Mouse (Mus musculus) gastrocnemius, adult 18-20 months (tissue): ENCODE measurements around the gene Dapp1. TPM values are rescaled to one million over a fixed set of nuclear protein-coding genes. Genes with fewer than 3 reads are reported as not detected.

Experiments
- DNase-seq: peaks from one replicate; pipeline ENCODE4 v3.0.0; 2021; ENCODE audit warnings: low spot score
- long read RNA-seq, 2 experiments: library from polyadenylated mRNA; stranded (forward); transcript quantifications; one replicate each; pipeline ENCODE4 v2.0.0; 2021
- total RNA-seq, 2 experiments: library from RNA; stranded (reverse); gene quantifications; 2 replicates each; pipeline ENCODE4 v1.2.3; 2021

The Dapp1 gene
- 1 to 10 TPM; 1.7 to 3.7 TPM for total RNA-seq
- long read RNA-seq, experiment 1, partial matches to known transcripts, result 0 of 1 reads
- long read RNA-seq, experiment 1, other reads (novel, unspliced or antisense), result 1 of 1 reads
- long read RNA-seq, experiment 2, partial matches to known transcripts, result 0 of 2 reads
- long read RNA-seq, experiment 2, other reads (novel, unspliced or antisense), result 1 of 2 reads

GRCm38 (mm10) chr3:137981382-137981750 lies at the start of gene Dapp1:
Gene Dapp1, minus strand, starts transcription at chr3:137981545.
- DNase-seq, result peak; percentile 38

- no peak for DNase-seq
These were observed 49.2 kb upstream of the Dapp1 start for GRCm38 (mm10) chr3:138030563-138030962.

DNA sequence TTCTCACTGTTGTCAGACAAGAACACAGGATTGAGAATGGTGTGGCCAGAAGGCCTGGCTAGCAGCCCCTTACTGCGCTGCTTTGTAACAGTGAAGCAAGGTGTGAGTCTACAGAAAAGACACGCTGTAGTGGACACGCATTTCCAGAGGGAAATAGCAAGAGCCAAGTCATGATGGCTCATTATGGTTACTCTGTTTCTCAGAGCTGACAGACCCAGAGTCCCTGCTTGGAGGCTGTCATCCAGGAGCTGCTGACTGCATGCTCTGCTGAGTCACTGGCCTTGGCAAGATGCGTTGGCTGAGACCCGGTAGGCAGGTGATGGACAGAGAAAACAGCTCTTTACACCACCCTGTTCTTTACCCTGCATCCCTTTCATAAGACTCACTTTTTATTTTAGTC lies 48.0 kb upstream of the Dapp1 start:
- DNase-seq, result peak; percentile 87

GRCm38 (mm10) chr3:138027575-138028362 lies 46.4 kb upstream of the Dapp1 start:
- DNase-seq, result no peak

- peak; percentile 83 for DNase-seq
These were observed 44.9 kb upstream of the Dapp1 start for GRCm38 (mm10) chr3:138026286-138026685.

GRCm38 (mm10) chr3:138022651-138023050 lies 41.3 kb upstream of the Dapp1 start:
- no peak for DNase-seq

DNA sequence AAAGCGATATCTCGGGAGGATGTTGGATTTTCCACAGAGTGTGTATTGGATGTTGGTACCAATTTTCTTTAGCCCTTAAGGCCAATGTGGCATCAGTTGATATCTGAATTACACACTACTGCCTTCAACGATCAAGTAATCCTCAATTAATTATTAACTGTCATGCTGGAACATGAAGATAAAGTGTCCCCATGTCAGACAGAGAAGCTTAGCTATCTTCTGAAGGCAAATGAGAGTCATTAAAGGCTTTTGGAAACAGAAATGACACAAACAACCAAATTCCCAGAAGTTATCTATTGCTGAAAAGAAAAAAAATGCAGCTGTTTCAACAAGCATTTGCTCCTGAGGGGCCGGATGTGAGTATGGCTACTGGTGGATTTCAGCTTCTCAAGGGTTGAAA lies 40.7 kb upstream of the Dapp1 start:
- DNase-seq, result no peak

GRCm38 (mm10) chr3:138016810-138017209 lies 35.5 kb upstream of the Dapp1 start:
- DNase-seq, result peak; percentile 45

GRCm38 (mm10) chr3:138014725-138015124 lies 33.4 kb upstream of the Dapp1 start:
- no peak for DNase-seq

DNA sequence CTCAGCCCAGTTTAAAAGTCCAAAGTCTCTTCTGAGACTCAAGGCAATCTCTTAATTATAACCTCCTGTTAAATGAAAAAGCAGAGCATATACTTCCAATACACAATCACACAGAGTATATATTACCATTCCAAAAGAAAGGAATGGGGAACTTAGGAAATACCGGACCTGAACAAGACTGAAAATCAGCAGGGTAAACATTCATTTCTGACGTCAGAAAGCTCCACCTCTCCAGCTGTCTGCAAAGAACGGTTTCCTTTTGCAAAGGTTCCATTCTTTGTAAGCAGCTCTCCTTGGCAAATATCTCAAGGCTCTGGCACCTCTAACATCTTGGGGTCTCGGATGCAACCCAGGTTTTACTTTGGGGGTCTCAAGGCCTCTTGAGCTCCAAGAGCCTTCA lies 31.0 kb upstream of the Dapp1 start:
- DNase-seq, result no peak

DNA sequence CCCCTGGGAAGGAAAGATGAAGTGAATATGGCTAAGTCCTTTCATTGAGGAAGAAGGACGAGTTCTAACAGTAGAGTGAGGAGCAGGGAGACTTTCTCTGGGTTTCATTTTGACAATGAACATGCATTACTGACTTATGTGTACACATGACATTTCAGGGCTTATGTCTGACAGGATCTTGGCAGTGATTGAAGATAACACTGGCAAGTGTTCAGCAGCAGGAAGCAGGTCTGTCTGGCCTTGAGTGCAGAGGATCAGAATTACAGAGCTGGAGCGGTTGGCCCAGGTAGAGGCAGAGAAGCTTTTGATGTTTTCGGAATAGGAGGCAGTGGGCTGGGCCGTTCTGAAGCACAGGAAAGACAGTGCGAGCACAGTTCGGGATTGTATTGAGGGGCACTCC lies 26.8 kb upstream of the Dapp1 start:
- DNase-seq, result no peak

DNA sequence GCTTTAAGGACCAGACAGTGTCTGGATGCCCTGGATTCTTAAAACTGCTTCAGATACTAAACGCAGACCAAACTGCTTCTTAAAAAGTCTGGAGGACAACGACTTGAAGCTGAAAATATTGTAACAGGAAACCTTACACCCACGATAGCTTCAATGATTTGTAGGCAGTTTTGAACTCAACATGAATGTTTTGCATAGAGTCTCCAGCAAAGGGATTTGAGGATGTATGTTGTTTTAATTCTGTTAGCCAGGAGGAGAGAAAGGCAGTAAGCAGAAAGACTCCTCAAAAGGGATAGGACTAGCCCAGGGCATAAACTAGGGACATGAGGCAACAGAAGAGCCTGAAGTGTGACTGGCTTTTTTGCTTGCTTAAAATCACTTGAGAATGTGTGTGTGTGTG lies 25.6 kb upstream of the Dapp1 start:
- DNase-seq, result no peak

DNA sequence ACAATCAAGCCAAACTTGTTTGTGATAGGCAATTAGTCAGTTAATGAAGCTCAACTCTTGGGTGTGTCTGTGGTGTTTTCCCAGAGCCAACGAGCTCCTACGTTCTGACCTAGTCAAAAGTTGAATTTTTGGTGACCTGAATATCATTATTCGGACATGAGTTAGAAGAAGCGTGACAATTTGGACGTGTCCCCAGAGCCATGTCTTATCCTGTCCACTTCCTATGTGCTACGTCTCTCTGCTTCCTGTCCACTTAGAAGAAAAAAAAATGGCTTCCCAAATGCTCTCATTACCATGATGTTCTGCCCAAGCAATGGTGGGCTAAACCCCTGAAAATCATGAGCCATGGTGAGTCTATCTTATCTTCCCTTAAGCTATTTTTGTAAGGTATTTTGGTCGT lies 21.9 kb upstream of the Dapp1 start:
- DNase-seq, result no peak

DNA sequence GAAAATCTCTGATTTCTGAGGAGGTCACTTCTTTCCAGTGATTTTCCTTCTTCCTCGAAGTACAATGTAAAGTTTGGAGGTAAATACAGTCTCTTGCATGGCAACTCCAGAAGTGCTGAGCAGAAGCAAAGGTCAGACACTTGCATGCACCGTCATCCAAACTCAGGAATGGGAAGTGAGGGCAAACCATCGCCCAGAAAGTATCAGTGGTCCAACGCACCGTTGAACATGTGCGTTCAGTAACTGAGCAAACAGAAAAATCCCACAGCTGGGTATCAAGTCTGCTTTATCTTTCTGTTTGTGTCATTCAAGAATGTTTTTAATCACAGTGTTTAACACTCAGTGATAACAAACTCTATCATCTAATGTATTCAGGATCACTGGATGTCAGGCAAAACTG lies 21.2 kb upstream of the Dapp1 start:
- no peak for DNase-seq

- no peak for DNase-seq
These were observed 20.5 kb upstream of the Dapp1 start for GRCm38 (mm10) chr3:138001865-138002264.

GRCm38 (mm10) chr3:138000724-138001069 lies 19.4 kb upstream of the Dapp1 start:
- DNase-seq, result peak; percentile 72

DNA sequence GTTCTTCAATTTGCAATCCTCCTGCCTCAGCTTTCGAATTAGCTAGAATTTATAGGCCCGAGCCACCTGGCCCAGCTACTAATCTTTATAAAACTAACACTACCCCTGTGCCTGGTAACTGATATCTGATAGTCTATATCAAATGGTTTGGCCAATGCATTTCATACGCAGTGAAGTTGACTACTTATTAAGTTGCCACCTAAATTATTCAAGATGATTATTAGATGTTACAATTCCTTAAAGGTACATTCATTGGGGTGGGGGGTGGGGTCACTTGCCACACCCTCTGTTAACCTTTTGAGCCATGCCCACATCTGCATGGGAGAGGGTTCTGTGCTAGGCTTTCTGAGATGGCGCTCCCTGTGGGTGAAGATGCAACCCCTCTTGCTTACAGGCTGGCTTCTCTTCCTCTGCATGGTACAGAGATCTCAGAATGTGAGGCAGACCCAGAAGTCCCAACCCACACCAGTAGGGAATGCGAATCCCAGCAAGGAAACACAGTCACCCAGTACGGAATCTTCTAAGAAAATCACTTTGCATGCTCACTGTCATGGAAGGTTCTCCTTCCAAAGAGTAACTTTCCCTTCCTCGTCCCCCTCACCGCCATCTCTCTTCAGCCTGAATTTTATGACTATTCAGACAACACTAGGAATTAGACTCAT lies 18.8 kb upstream of the Dapp1 start:
- DNase-seq, result no peak

DNA sequence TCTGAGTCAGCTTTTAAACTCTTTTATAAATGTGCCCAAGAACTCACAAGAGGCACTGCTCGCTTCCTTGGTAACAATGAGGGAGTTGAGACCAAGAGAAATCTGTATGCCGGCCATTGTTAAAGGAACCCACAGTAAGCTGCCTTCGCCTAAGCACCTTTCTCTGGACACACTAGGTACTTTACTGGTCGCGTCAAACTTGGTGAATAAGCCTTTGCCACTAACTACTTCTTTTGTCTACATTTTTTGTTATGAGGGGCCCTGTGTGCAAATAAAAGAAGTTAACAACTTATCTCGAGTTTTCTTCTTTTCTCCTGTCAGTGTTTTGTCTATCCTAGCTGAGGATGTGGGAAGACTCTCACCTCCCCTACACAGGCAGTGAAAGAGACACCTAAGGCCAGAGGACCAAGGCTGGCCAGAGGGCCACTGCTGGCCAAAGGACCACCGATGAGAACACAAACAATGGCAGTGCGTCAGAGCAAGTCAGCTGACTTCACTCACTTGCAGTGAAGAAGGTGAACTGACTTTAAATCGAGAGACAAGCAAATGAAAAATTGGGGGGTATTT lies 18.0 kb upstream of the Dapp1 start:
- no peak for DNase-seq

GRCm38 (mm10) chr3:137998491-137999223 lies 17.3 kb upstream of the Dapp1 start:
- DNase-seq, result no peak

DNA sequence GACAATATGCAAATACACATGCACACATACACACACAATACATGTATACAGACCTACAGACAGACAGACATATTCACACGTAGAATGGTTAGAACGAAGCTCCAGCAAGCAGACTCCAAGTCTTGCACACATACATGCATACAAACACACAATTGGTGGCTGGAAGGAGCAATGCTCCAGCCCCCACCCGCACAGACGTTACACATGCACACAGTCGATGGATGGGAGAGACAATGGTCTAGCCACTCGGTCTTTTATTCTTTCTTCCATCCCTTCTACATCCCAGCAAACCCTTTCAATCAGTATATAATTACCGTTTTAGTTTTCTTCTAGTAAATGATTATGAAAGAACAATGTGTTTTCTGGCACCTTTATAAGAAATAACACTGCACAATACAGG lies 14.1 kb upstream of the Dapp1 start:
- DNase-seq, result no peak

GRCm38 (mm10) chr3:137994196-137994595 lies 12.9 kb upstream of the Dapp1 start:
- DNase-seq, result no peak

- DNase-seq, result no peak
These were observed 11.0 kb upstream of the Dapp1 start for GRCm38 (mm10) chr3:137992366-137992765.
